Mouse (Mus musculus): ENCODE data around the gene Kcnk13. TPM values are rescaled to one million over a fixed set of nuclear protein-coding genes. Genes with fewer than 3 reads are reported as not detected.

Gene Kcnk13
- total RNA-seq, 1 experiment = 0.49 TPM

GRCm38 (mm10) chr12:99942441-99942840 is 21.9 kb upstream of the Kcnk13 start:
- TF ChIP-seq HCFC1 (IDR thresholded peaks at IDR 0.05; ENCODE audit: borderline replicate concordance, insufficient read depth, low read length) = no peak
- TF ChIP-seq ZNF384 (IDR thresholded peaks at IDR 0.05; ENCODE audit: low read depth, low read length) = no peak
- no peak for TF ChIP-seq MAFK (IDR thresholded peaks at IDR 0.05; ENCODE audit: insufficient read depth, low read depth, low read length)
- TF ChIP-seq CHD2 (IDR thresholded peaks at IDR 0.05; ENCODE audit: low read depth, low read length) = no peak
- no peak for TF ChIP-seq ZC3H11A (IDR thresholded peaks at IDR 0.05; ENCODE audit: borderline replicate concordance, low read depth, low read length)
- DNase-seq (ENCODE audit: low read depth, low spot score) = no peak
- Histone ChIP-seq H3K4me1 (ENCODE audit: control insufficient read depth in 2 of 2, insufficient read depth in 2 of 2, low read length in 2 of 2, poor library complexity in 1 of 2) (no peaks in the 10 kb centered on the region), H3K4me3 (ENCODE audit: insufficient read depth in 1 of 2, low read depth in 1 of 2, low read length in 2 of 2, poor library complexity in 1 of 2, severe bottlenecking in 1 of 2) (no peak overlapping the region), H3K9me3 (ENCODE audit: control insufficient read depth, insufficient read depth, low read depth, low read length) (no peaks in the 10 kb centered on the region), H3K36me3 (ENCODE audit: control insufficient read depth, insufficient read depth, low read length, poor library complexity, severe bottlenecking) (peaks cover 19% of the 10 kb centered on the region), H3K9ac (ENCODE audit: insufficient read depth, low read depth, low read length, poor library complexity, severe bottlenecking) (no peak overlapping the region), H3K27ac (ENCODE audit: insufficient read depth, low read depth, low read length, poor library complexity, severe bottlenecking) (no peak overlapping the region)
- in situ Hi-C loops (cut with MboI; ENCODE audit: low sequenced_read_pairs in 2 of 2, unreplicated experiment in 2 of 2) = no loop called here

- in situ Hi-C loops (cut with MboI; ENCODE audit: low sequenced_read_pairs in 2 of 2, unreplicated experiment in 2 of 2) = no loop called here
- DNase-seq (ENCODE audit: low read depth, low spot score) = peak; percentile 46
- H3K4me1 ChIP-seq (ENCODE audit: control insufficient read depth in 2 of 2, insufficient read depth in 2 of 2, low read length in 2 of 2, poor library complexity in 1 of 2) = no peaks in the 10 kb centered on the region
- H3K4me3 ChIP-seq (ENCODE audit: insufficient read depth in 1 of 2, low read depth in 1 of 2, low read length in 2 of 2, poor library complexity in 1 of 2, severe bottlenecking in 1 of 2) = no peak overlapping the region
- TF ChIP-seq CHD2 (IDR thresholded peaks at IDR 0.05; ENCODE audit: low read depth, low read length) (no peak), ZC3H11A (IDR thresholded peaks at IDR 0.05; ENCODE audit: borderline replicate concordance, low read depth, low read length) (0 out of 2 replicates have a peak, but pooled peaks have one; percentile 28)
- no peak overlapping the region for H3K9ac ChIP-seq (ENCODE audit: insufficient read depth, low read depth, low read length, poor library complexity, severe bottlenecking)
- H3K27ac ChIP-seq (ENCODE audit: insufficient read depth, low read depth, low read length, poor library complexity, severe bottlenecking) = no peak overlapping the region
- no peaks in the 10 kb centered on the region for H3K9me3 ChIP-seq (ENCODE audit: control insufficient read depth, insufficient read depth, low read depth, low read length)
- H3K36me3 ChIP-seq (ENCODE audit: control insufficient read depth, insufficient read depth, low read length, poor library complexity, severe bottlenecking) = peaks cover 8% of the 10 kb centered on the region
These were observed 11.4 kb upstream of the Kcnk13 start for GRCm38 (mm10) chr12:99952928-99953327.

- Histone ChIP-seq H3K9ac (ENCODE audit: insufficient read depth, low read depth, low read length, poor library complexity, severe bottlenecking) (no peak overlapping the region), H3K36me3 (ENCODE audit: control insufficient read depth, insufficient read depth, low read length, poor library complexity, severe bottlenecking) (peaks cover 2% of the 10 kb centered on the region; the same call in 1 of the 2 replicates), H3K4me1 (ENCODE audit: control insufficient read depth in 2 of 2, insufficient read depth in 2 of 2, low read length in 2 of 2, poor library complexity in 1 of 2) (no peaks in the 10 kb centered on the region), H3K9me3 (ENCODE audit: control insufficient read depth, insufficient read depth, low read depth, low read length) (no peaks in the 10 kb centered on the region), H3K27ac (ENCODE audit: insufficient read depth, low read depth, low read length, poor library complexity, severe bottlenecking) (no peak overlapping the region), H3K4me3 (ENCODE audit: insufficient read depth in 1 of 2, low read depth in 1 of 2, low read length in 2 of 2, poor library complexity in 1 of 2, severe bottlenecking in 1 of 2) (no peak overlapping the region)
- TF ChIP-seq ZNF384 (IDR thresholded peaks at IDR 0.05; ENCODE audit: low read depth, low read length) (no peak), ZC3H11A (IDR thresholded peaks at IDR 0.05; ENCODE audit: borderline replicate concordance, low read depth, low read length) (no peak)
- in situ Hi-C loops (cut with MboI; ENCODE audit: low sequenced_read_pairs in 2 of 2, unreplicated experiment in 2 of 2) = no loop called here
- DNase-seq (ENCODE audit: low read depth, low spot score) = no peak
These were observed 7.9 kb upstream of the Kcnk13 start for GRCm38 (mm10) chr12:99956411-99956810.

- in situ Hi-C loops (cut with MboI; ENCODE audit: low sequenced_read_pairs in 2 of 2, unreplicated experiment in 2 of 2) = no loop called here
- DNase-seq (ENCODE audit: low read depth, low spot score) = no peak
- Histone ChIP-seq H3K9me3 (ENCODE audit: control insufficient read depth, insufficient read depth, low read depth, low read length) (no peaks in the 10 kb centered on the region), H3K9ac (ENCODE audit: insufficient read depth, low read depth, low read length, poor library complexity, severe bottlenecking) (no peak overlapping the region), H3K27ac (ENCODE audit: insufficient read depth, low read depth, low read length, poor library complexity, severe bottlenecking) (no peak overlapping the region), H3K4me1 (ENCODE audit: control insufficient read depth in 2 of 2, insufficient read depth in 2 of 2, low read length in 2 of 2, poor library complexity in 1 of 2) (no peaks in the 10 kb centered on the region), H3K4me3 (ENCODE audit: insufficient read depth in 1 of 2, low read depth in 1 of 2, low read length in 2 of 2, poor library complexity in 1 of 2, severe bottlenecking in 1 of 2) (no peak overlapping the region), H3K36me3 (ENCODE audit: control insufficient read depth, insufficient read depth, low read length, poor library complexity, severe bottlenecking) (no peaks in the 10 kb centered on the region)
- no peak for TF ChIP-seq CHD2 (IDR thresholded peaks at IDR 0.05; ENCODE audit: low read depth, low read length)
- TF ChIP-seq ZC3H11A (IDR thresholded peaks at IDR 0.05; ENCODE audit: borderline replicate concordance, low read depth, low read length) = no peak
- TF ChIP-seq HCFC1 (IDR thresholded peaks at IDR 0.05; ENCODE audit: borderline replicate concordance, insufficient read depth, low read length) = no peak
These were observed 5.9 kb upstream of the Kcnk13 start for GRCm38 (mm10) chr12:99958068-99959060.

- Histone ChIP-seq H3K36me3 (ENCODE audit: control insufficient read depth, insufficient read depth, low read length, poor library complexity, severe bottlenecking) (no peaks in the 10 kb centered on the region), H3K4me1 (ENCODE audit: control insufficient read depth in 2 of 2, insufficient read depth in 2 of 2, low read length in 2 of 2, poor library complexity in 1 of 2) (no peaks in the 10 kb centered on the region), H3K9ac (ENCODE audit: insufficient read depth, low read depth, low read length, poor library complexity, severe bottlenecking) (no peak overlapping the region), H3K4me3 (ENCODE audit: insufficient read depth in 1 of 2, low read depth in 1 of 2, low read length in 2 of 2, poor library complexity in 1 of 2, severe bottlenecking in 1 of 2) (no peak overlapping the region), H3K27ac (ENCODE audit: insufficient read depth, low read depth, low read length, poor library complexity, severe bottlenecking) (no peak overlapping the region), H3K9me3 (ENCODE audit: control insufficient read depth, insufficient read depth, low read depth, low read length) (no peaks in the 10 kb centered on the region)
- in situ Hi-C loops (cut with MboI; ENCODE audit: low sequenced_read_pairs in 2 of 2, unreplicated experiment in 2 of 2) = no loop called here
- DNase-seq (ENCODE audit: low read depth, low spot score) = no peak
- no peak for TF ChIP-seq HCFC1 (IDR thresholded peaks at IDR 0.05; ENCODE audit: borderline replicate concordance, insufficient read depth, low read length)
- no peak for TF ChIP-seq ZNF384 (IDR thresholded peaks at IDR 0.05; ENCODE audit: low read depth, low read length)
- TF ChIP-seq CHD2 (IDR thresholded peaks at IDR 0.05; ENCODE audit: low read depth, low read length) = no peak
- TF ChIP-seq MAFK (IDR thresholded peaks at IDR 0.05; ENCODE audit: insufficient read depth, low read depth, low read length) = no peak
- no peak for TF ChIP-seq ZC3H11A (IDR thresholded peaks at IDR 0.05; ENCODE audit: borderline replicate concordance, low read depth, low read length)
These were observed 5.0 kb upstream of the Kcnk13 start for GRCm38 (mm10) chr12:99959291-99959690.
